Mouse (Mus musculus) heart, adult 2 months (tissue): Measurements from ENCODE around the gene Rhd. TPM values are rescaled to one million over a fixed set of nuclear protein-coding genes. Genes with fewer than 3 reads are reported as not detected.
"Not testable (repeated sequence)": the region's sequence is repeated elsewhere in the genome, so short reads cannot be mapped to it uniquely, and the experiment has no call there.

Source experiments
- DNase-seq, 2 experiments: peaks; one replicate each; pipeline ENCODE4 v3.0.0; 2021
- H3K27ac ChIP-seq: fragments of 200-600 bp; 2 replicates; pipeline ENCODE4 v1.8.1; 2022
- H3K27me3 ChIP-seq: fragments of 200-500 bp; 2 replicates; pipeline ENCODE4 v1.6.1; 2012; ENCODE audit warnings: mild to moderate bottlenecking, low read length, inconsistent platforms, mixed read lengths; ENCODE audit not compliant: control insufficient read depth, insufficient read depth
- H3K36me3 ChIP-seq: fragments of 200-500 bp; 2 replicates; pipeline ENCODE4 v1.6.1; 2012; ENCODE audit warnings: low read length, inconsistent platforms; ENCODE audit not compliant: control insufficient read depth, insufficient read depth
- H3K4me1 ChIP-seq: fragments of 200-500 bp; 2 replicates; pipeline ENCODE4 v1.6.1; 2011; ENCODE audit warnings: low read length; ENCODE audit not compliant: control insufficient read depth, insufficient read depth
- H3K4me3 ChIP-seq: fragments of 200-600 bp; 2 replicates; pipeline ENCODE4 v1.8.1; 2022
- H3K79me2 ChIP-seq: fragments of 200-500 bp; replicated peaks from 2 replicates; pipeline ENCODE4 v1.6.1; 2012; ENCODE audit warnings: mild to moderate bottlenecking, inconsistent platforms, low read length, moderate library complexity, mixed read lengths; ENCODE audit not compliant: control insufficient read depth, insufficient read depth
- H3K9ac ChIP-seq: fragments of 200-500 bp; 2 replicates; pipeline ENCODE4 v1.6.1; 2012; ENCODE audit warnings: low read depth, mild to moderate bottlenecking, control low read depth, inconsistent platforms, low read length, mixed read lengths
- CTCF ChIP-seq: fragments of 200-600 bp; IDR thresholded peaks from 2 replicates; pipeline ENCODE4 v1.8.1; 2022; ENCODE audit warnings: antibody characterized with exemption, mild to moderate bottlenecking, moderate library complexity
- EP300 ChIP-seq: fragments of 200-500 bp; IDR thresholded peaks from 2 replicates; pipeline ENCODE4 v1.6.1; 2011; ENCODE audit warnings: low read depth, low read length, control low read depth; ENCODE audit not compliant: insufficient read depth
- POLR2A ChIP-seq: fragments of 200-500 bp; IDR thresholded peaks from 2 replicates; pipeline ENCODE4 v1.6.1; 2011; ENCODE audit warnings: mild to moderate bottlenecking, low read depth, low read length, control low read depth; ENCODE audit not compliant: insufficient read depth
- WGBS: fragments of 180-500 bp; shearing (Covaris S2); methylation state at CpG from one replicate; pipeline ENCODE4 v1.1.7; 2018; 5-methylcytosine and 5-hydroxymethylcytosine counted together
- intact Hi-C: fragments of 180-260 bp; cut with DNase I; formaldehyde crosslinking; loops from one replicate; pipeline ENCODE4 v1.15.1; 2025
- long read RNA-seq: library from polyadenylated mRNA; stranded (forward); transcript quantifications from one replicate; pipeline ENCODE4 v2.0.0, GENCODE M21; 2021
- polyA plus RNA-seq: library from polyadenylated mRNA; depleted of rRNA; stranded (reverse); fragments of >200 nt; gene quantifications from 2 replicates; pipeline ENCODE4 v1.2.3, GENCODE M21; 2012; rRNA removed
- total RNA-seq, 2 experiments: library from RNA; stranded (reverse); gene quantifications; 2 replicates each; pipeline ENCODE4 v1.2.3; 2021

Gene Rhd
- total RNA-seq (1 to 10 TPM; 3.2 to 5.7 TPM), polyA plus RNA-seq (5.8 and 6.0 TPM in 2 replicates)
- long read RNA-seq, partial matches to known transcripts: 5 of 5 reads
- long read RNA-seq, other reads (novel, unspliced or antisense): 0 of 5 reads

DNA sequence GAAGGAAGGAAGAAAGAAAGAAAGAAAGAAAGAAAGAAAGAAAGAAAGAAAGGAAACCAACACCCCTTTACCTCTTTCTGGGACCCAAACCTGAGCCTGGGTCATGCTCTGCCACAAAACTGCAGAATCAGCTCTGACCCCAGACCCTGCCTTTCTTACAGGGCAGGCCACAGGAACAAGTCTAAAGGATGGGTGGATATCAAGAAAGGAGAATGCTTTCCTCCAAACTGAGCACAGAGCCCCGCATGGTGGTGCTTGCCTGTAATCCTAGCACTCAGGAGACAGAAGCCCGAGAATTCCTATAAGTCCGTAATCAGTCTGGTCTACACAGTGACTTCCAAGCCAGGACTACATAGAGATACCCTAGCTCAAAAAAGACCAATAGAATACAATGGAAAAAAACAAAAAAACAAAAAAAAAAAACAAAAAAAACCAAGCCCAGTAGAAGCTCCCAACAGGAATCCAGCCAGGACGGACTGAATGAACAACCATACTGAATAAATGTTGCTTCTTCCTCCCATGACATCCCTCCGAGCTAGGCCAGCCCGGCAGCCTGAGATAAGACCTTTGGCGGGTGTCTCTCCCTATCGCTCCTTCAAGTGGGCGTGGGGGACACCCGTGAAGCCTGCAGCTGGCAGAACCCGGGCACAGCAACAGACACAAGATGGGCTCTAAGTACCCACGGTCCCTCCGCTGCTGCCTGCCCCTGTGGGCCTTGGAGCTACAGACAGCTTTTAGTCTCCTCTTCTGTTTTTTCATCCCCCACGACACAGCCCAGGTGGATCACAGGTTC, at the start of gene Rhd:
TSS of gene Rhd (plus strand) at position 600 of the 793 bp plus-strand sequence.
- no peak within 1 kb of the TSS for H3K27ac ChIP-seq
- intact Hi-C loops: no loop called here
- H3K9ac ChIP-seq: no peak within 1 kb of the TSS
- H3K79me2 ChIP-seq: no peaks in the 10 kb centered on the region
- DNase-seq: no peak
- H3K4me3 ChIP-seq: no peak within 1 kb of the TSS
- no peaks in the 10 kb centered on the region; the same call in 1 of the 2 replicates for H3K27me3 ChIP-seq
- no peaks in the 10 kb centered on the region for H3K36me3 ChIP-seq
- TF ChIP-seq POLR2A: no peak
- no peak for TF ChIP-seq EP300
- TF ChIP-seq CTCF: no peak
- WGBS: 42% methylated on average over 14 of the region's 14 CpGs
- no peaks in the 10 kb centered on the region for H3K4me1 ChIP-seq

- Histone ChIP-seq H3K27me3 (no peaks in the 10 kb centered on the region), H3K4me1 (peaks cover 1% of the 10 kb centered on the region), H3K4me3 (no peak overlapping the region), H3K36me3 (0 out of 2 replicates have a peak, but pooled peaks cover 3% of the 10 kb centered on the region), H3K27ac (no peak overlapping the region), H3K9ac (no peak overlapping the region), H3K79me2 (peaks cover 2% of the 10 kb centered on the region; the same call in 1 of the 2 replicates)
- 82% methylated on average over 4 of the region's 4 CpGs for WGBS
- intact Hi-C loops: no loop called here
- no peak for TF ChIP-seq CTCF
- no peak for TF ChIP-seq EP300
- no peak for TF ChIP-seq POLR2A
- DNase-seq: no peak
These were observed 46.6 kb upstream of the Rhd start for GRCm38 (mm10) chr4:134817706-134818105.

- TF ChIP-seq EP300 (no peak), CTCF (no peak), POLR2A (no peak)
- no peaks in the 10 kb centered on the region for H3K27me3 ChIP-seq
- intact Hi-C loops: no loop called here
- WGBS: 48% methylated on average over 1 of the region's 1 CpGs
- no peak overlapping the region for H3K4me3 ChIP-seq
- H3K79me2 ChIP-seq: peaks cover 2% of the 10 kb centered on the region; the same call in 1 of the 2 replicates
- H3K27ac ChIP-seq: peak overlapping the region; percentile 2; the same call in 1 of the 2 replicates
- no peak overlapping the region for H3K9ac ChIP-seq
- no peak for DNase-seq
- no peaks in the 10 kb centered on the region; the same call in 1 of the 2 replicates for H3K4me1 ChIP-seq
- H3K36me3 ChIP-seq: no peaks in the 10 kb centered on the region
These were observed 43.3 kb upstream of the Rhd start for GRCm38 (mm10) chr4:134821061-134821460.

DNA sequence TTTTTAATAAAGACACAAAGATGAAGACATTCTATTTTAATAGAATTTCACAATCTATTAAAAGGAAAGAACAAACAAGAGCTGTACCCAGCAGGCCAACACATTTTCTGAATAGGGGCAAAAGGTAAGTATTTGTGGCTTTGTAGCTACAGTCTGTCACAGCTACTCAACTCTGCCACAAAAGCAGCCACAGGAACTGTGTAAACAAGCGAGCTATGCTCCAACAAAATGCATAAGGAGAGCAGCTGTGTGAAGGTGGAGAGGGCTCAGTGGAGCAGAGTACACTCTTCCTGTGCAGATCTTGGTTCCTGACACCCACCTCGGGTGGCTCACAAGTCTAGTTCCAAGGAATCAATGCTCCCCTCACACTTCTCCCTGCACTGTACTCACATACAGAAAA, 40.8 kb upstream of the Rhd start:
- H3K36me3 ChIP-seq: no peaks in the 10 kb centered on the region
- intact Hi-C loops: loop anchor here (1.0 kb wide), 1 partner anchor 13 kb away; no protein-coding TSS in a partner anchor
- no peak for DNase-seq
- H3K4me1 ChIP-seq: no peaks in the 10 kb centered on the region; the same call in 1 of the 2 replicates
- WGBS: 75% methylated on average over 2 of the region's 2 CpGs
- no peak overlapping the region for H3K9ac ChIP-seq
- H3K27me3 ChIP-seq: no peaks in the 10 kb centered on the region
- no peak overlapping the region for H3K4me3 ChIP-seq
- TF ChIP-seq POLR2A (no peak), CTCF (no peak), EP300 (no peak)
- H3K79me2 ChIP-seq: peaks cover 4% of the 10 kb centered on the region
- no peak overlapping the region for H3K27ac ChIP-seq

- H3K4me1 ChIP-seq, H3K79me2 ChIP-seq, H3K4me3 ChIP-seq, H3K27ac ChIP-seq, H3K36me3 ChIP-seq, H3K27me3 ChIP-seq, DNase-seq, H3K9ac ChIP-seq: not testable (repeated sequence)
- intact Hi-C loops: loop anchor here (5.0 kb wide), 1 partner anchor 51 kb away; no protein-coding TSS in a partner anchor
- WGBS: 99% methylated on average over 11 of the region's 11 CpGs
These were observed 38.5 kb upstream of the Rhd start for GRCm38 (mm10) chr4:134825864-134826263.

GRCm38 (mm10) chr4:134826348-134826747, 38.0 kb upstream of the Rhd start:
- intact Hi-C loops: loop anchor here (5.0 kb wide), 1 partner anchor 51 kb away; no protein-coding TSS in a partner anchor
- no peak for DNase-seq
- H3K9ac ChIP-seq: no peak overlapping the region
- TF ChIP-seq CTCF: no peak
- no peaks in the 10 kb centered on the region; the same call in 1 of the 2 replicates for H3K4me1 ChIP-seq
- H3K4me3 ChIP-seq: no peak overlapping the region
- H3K36me3 ChIP-seq: peaks cover 2% of the 10 kb centered on the region; the same call in 1 of the 2 replicates
- H3K27ac ChIP-seq: no peak overlapping the region
- H3K79me2 ChIP-seq: peaks cover 2% of the 10 kb centered on the region; the same call in 1 of the 2 replicates
- no peaks in the 10 kb centered on the region for H3K27me3 ChIP-seq
